Mouse (Mus musculus) heart, embryonic 15.5 days (tissue): ENCODE data around the gene Spata6. TPM values are rescaled to one million over a fixed set of nuclear protein-coding genes. Genes with fewer than 3 reads are reported as not detected.
A peak's percentile ranks its signal among the peaks of the same experiment; 100 is the strongest.

ENCODE experiments used
- ATAC-seq: fragments of 200-750 bp; cut with Nextera tagmentation; replicated peaks from 2 replicates; pipeline ENCODE4 v1.8.0; 2017; ENCODE audit warnings: low read depth, moderate TSS enrichment; ENCODE audit not compliant: insufficient number of reproducible peaks, insufficient read depth, low FRiP score
- H3K27ac ChIP-seq: fragments of 300-500 bp; sonication (generic); 2 replicates; pipeline ENCODE4 v1.5.1; 2015; ENCODE audit warnings: mild to moderate bottlenecking, inconsistent platforms
- H3K27me3 ChIP-seq: fragments of 300-500 bp; sonication (generic); 2 replicates; pipeline ENCODE4 v1.6.1; 2015; ENCODE audit warnings: inconsistent platforms
- H3K36me3 ChIP-seq: fragments of 300-500 bp; sonication (generic); 2 replicates; pipeline ENCODE4 v1.6.1; 2015; ENCODE audit warnings: mild to moderate bottlenecking, inconsistent platforms
- H3K4me1 ChIP-seq: fragments of 300-500 bp; sonication (generic); replicated peaks from 2 replicates; pipeline ENCODE4 v1.6.1; 2015; ENCODE audit warnings: inconsistent platforms
- H3K4me2 ChIP-seq: fragments of 300-500 bp; sonication (generic); 2 replicates; pipeline ENCODE4 v1.6.1; 2015; ENCODE audit warnings: inconsistent platforms, mild to moderate bottlenecking, moderate library complexity
- H3K4me3 ChIP-seq: fragments of 300-500 bp; sonication (generic); 2 replicates; pipeline ENCODE4 v1.5.1; 2015; ENCODE audit warnings: mild to moderate bottlenecking, inconsistent platforms
- H3K9ac ChIP-seq: fragments of 300-500 bp; sonication (generic); 2 replicates; pipeline ENCODE4 v1.6.1; 2015; ENCODE audit warnings: mild to moderate bottlenecking, inconsistent platforms
- H3K9me3 ChIP-seq: fragments of 300-500 bp; sonication (generic); replicated peaks from 2 replicates; pipeline ENCODE4 v1.6.1; 2016; ENCODE audit warnings: inconsistent platforms
- WGBS: fragments of 180-500 bp; shearing (Covaris S2); methylation state at CpG from one replicate; pipeline ENCODE4 v1.1.7; 2015; ENCODE audit warnings: mixed read lengths; 5-methylcytosine and 5-hydroxymethylcytosine counted together
- polyA plus RNA-seq: library from polyadenylated mRNA; unstranded; fragments of >200 nt; fragmentation: Nextera tagmentation; extraction: Ambion mirVana; gene quantifications from 2 replicates; pipeline ENCODE4 v1.2.1, GENCODE M21; 2015

Spata6 gene
- 18.5 and 22.1 TPM in 2 replicates for polyA plus RNA-seq

DNA sequence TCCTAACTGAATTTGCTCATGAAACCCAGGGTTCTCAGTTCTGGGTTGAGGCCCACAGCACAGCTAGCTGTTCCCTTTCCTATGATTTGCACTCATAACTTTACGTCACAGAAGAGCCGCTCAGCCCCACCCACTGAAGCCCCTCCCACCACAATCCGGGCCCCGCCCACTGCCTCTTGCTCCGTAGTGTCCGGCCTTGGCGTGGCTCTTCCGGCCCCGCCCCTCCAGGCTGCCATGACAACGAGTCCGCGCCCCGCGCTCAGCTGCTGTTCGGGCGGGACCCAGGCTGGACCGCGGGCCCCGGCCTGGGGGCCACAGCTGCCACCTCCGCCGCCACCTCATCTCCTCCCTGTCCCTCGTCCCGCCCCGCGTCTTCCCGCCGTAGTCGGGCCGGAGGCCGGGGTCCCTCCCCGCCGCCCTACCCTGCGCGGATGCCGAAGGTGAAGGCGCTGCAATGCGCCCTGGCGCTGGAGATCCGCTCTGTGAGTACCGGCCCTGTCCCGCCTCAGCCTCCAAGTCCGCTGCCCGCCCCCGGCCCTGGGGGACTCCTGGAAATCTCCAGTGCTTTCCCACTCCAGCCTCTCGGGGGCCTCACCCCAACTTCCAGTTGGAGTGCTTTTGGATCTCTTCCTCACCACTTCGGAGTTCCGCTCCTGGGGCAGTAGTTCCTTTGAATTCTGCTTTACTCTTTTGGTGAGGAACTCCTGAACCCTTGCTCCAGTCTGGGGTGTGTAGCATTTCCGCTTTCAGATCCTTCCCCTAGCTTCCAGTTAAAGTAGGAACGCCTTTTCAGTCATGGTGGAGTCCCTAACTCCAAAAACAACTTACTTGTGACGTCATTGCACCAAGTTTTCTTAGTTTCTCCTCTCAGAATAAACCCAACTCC lies at the start of gene Spata6:
Spata6 (plus strand) TSS at position 209 of the 886 bp plus-strand sequence.
- no peaks in the 10 kb centered on the region for H3K27me3 ChIP-seq
- no peaks in the 10 kb centered on the region for H3K9me3 ChIP-seq
- peak within 1 kb of the TSS; percentile 61 for H3K9ac ChIP-seq
- H3K36me3 ChIP-seq: no peaks in the 10 kb centered on the region
- no peaks in the 10 kb centered on the region; the same call in 1 of the 2 replicates for H3K4me1 ChIP-seq
- peak; percentile 95 for ATAC-seq
- WGBS: under 1% methylated on average over 50 of the region's 50 CpGs
- peak within 1 kb of the TSS; percentile 74 for H3K27ac ChIP-seq
- H3K4me3 ChIP-seq: peak within 1 kb of the TSS; percentile 75
- H3K4me2 ChIP-seq: peak within 1 kb of the TSS; percentile 65

DNA sequence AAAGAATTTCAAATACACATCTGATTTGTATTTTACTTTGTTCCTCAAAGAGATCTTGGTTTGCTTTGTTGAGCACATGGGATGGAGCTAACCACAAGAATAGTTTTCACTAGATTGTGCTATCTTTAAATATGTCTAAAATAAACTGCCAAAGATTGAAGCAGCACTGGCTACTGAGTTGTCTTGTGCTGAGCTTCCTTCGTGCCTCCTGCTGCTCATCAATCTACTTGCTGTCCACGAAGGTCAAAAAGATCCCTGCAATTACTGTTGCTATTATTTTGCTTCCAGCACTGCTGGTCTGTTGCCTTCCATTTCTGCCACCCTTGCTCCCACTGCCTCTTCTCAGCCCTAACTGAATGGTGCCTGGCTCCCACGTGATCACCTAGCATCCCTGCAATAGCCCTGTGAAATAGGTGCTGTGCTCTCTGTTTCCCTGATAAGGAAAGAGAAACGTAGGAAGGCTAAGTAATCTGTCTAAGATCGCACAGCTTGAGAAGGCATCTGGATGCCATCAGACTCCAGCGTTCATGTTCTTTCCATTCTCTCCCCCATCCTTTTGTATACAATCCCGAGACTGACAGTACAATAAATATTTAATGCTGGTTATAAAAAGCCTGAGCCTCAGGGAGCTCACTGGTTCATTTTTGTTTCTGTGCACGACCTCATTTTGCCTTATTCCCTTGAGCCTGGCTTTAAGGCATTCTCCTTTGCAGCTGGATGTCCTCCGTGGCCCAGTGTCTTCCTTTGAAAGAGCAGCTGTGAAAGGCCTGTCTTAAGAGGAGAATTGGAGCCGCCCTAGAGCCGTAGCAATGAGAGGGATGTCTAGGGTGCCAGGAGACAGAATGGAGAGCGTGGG lies 49.0 kb upstream of the Spata6 start:
- Histone ChIP-seq H3K36me3 (no peaks in the 10 kb centered on the region), H3K9ac (no peak overlapping the region), H3K27ac (peak overlapping the region; percentile 40; the same call in 1 of the 2 replicates), H3K4me3 (no peak overlapping the region), H3K27me3 (no peaks in the 10 kb centered on the region), H3K4me2 (no peak overlapping the region), H3K4me1 (peaks cover 7% of the 10 kb centered on the region), H3K9me3 (no peaks in the 10 kb centered on the region)
- 24% methylated on average over 12 of the region's 12 CpGs for WGBS
- ATAC-seq: 0 out of 2 replicates have a peak, but pooled peaks have one; percentile 31

DNA sequence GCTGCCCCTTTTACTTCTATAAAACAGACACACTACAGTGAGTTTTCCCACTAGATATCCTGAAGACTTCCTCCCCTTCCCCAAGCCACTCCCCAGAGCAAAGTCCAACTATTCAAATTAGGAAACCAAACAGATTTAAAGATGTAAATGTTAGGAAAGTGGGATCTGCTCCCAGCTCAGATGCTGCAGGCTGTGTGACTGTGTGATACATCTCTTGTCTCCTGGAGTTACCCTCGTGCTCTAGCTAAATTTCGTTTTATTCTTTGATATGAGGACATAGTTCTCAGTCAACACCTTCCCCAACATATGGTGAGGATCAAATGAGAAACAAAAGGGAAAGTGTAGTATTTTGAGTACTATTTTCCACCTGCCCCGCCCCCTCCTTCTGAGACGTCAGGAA lies 48.3 kb upstream of the Spata6 start:
- Histone ChIP-seq H3K36me3 (no peaks in the 10 kb centered on the region), H3K4me2 (no peak overlapping the region), H3K4me1 (peaks cover 7% of the 10 kb centered on the region), H3K27me3 (no peaks in the 10 kb centered on the region), H3K4me3 (no peak overlapping the region), H3K9me3 (no peaks in the 10 kb centered on the region), H3K27ac (no peak overlapping the region), H3K9ac (no peak overlapping the region)
- no peak for ATAC-seq
- 35% methylated on average over 4 of the region's 4 CpGs for WGBS

DNA sequence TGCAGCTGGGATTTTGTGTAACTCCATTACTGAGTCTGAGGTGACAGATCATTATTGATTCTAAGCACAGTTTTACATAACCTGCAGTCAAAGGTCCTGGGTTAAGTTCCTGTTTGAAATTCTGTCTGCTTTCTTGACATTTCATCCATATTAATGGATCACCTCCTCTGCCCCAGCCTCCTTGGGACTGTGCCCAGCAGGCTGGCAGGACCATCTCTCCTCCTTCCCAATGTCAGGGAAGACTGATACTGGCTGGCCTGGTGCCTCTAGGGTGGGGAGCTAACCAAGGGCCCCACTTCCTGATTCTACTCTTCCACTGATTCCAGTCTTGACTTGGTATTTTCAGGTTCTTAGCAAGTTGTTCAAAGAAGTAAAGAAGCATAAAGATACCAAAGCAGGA lies 45.9 kb upstream of the Spata6 start:
- H3K9me3 ChIP-seq: no peaks in the 10 kb centered on the region
- H3K36me3 ChIP-seq: no peaks in the 10 kb centered on the region
- H3K4me3 ChIP-seq: no peak overlapping the region
- no peak overlapping the region for H3K9ac ChIP-seq
- H3K27me3 ChIP-seq: no peaks in the 10 kb centered on the region
- H3K4me2 ChIP-seq: no peak overlapping the region
- H3K4me1 ChIP-seq: peaks cover 7% of the 10 kb centered on the region
- no peak for ATAC-seq
- no peak overlapping the region for H3K27ac ChIP-seq

DNA sequence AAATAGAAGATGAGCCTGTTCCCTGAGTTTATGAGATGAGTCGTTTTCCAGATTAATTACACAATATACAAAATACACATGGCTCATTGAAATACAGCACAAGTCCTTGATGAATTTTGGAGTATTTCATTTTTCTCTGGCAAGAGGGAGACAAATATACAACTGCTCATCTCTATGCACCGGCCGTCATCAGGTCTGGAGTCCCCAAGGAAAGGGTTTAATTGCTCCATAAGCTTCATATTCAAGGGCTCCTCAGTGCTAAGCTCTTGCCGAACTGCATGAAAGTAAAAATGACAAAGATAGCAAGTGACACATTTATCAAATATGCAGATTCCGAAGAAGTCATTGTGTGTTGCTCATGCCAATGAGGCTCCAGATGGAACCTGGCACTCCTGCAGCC lies 37.9 kb upstream of the Spata6 start:
- no peak for ATAC-seq
- H3K4me2 ChIP-seq: no peak overlapping the region
- no peak overlapping the region for H3K9ac ChIP-seq
- H3K36me3 ChIP-seq: no peaks in the 10 kb centered on the region
- 75% methylated on average over 5 of the region's 5 CpGs for WGBS
- no peaks in the 10 kb centered on the region for H3K27me3 ChIP-seq
- H3K4me3 ChIP-seq: no peak overlapping the region
- H3K27ac ChIP-seq: no peak overlapping the region
- H3K4me1 ChIP-seq: 0 out of 2 replicates have a peak, but pooled peaks cover 2% of the 10 kb centered on the region
- H3K9me3 ChIP-seq: no peaks in the 10 kb centered on the region

DNA sequence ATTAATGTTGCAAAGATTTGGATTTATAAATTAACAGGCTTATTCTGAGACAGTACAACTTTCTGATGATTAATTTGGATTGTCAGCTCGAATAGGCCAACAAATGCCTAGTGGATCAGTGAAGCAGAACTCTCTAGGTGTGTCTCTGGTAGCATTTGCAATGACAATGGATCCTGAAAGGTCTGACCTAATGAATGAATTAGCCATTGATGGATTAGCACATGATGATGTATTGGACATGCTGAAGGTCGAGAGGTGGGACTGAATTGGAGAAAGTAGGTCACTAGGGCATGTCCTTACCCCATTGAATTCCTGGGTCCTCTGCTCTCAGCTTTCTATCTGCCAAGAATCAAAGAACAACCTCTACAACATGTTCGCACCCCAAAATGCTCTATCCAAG lies 37.0 kb upstream of the Spata6 start:
- H3K4me1 ChIP-seq: peaks cover 5% of the 10 kb centered on the region
- WGBS: 72% methylated on average over 3 of the region's 3 CpGs
- H3K27ac ChIP-seq: no peak overlapping the region
- no peak overlapping the region for H3K4me3 ChIP-seq
- no peaks in the 10 kb centered on the region for H3K27me3 ChIP-seq
- no peak for ATAC-seq
- H3K36me3 ChIP-seq: no peaks in the 10 kb centered on the region
- no peak overlapping the region for H3K4me2 ChIP-seq
- no peak overlapping the region for H3K9ac ChIP-seq
- no peaks in the 10 kb centered on the region for H3K9me3 ChIP-seq

DNA sequence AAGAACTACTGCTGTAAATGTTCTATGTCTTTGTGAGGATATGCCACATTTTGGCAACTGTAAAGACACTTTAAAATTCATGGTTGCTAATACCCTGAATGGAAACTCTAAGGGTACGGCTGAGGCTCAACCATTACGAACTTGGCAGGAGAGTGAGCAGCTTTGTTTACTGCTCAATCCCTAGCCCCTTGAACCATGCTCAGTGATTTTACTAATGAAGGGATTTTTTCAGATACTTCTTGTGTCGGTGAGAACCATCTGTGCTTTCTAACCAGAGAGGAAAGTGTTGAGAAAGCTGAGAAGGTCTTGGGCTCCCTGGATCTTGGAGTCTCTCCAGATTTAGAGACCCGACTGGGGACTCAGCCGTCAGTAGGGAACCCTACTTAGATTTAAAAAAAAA lies 35.9 kb upstream of the Spata6 start:
- H3K4me1 ChIP-seq: peaks cover 5% of the 10 kb centered on the region
- WGBS: 66% methylated on average over 5 of the region's 5 CpGs
- no peak overlapping the region for H3K9ac ChIP-seq
- no peak overlapping the region for H3K4me2 ChIP-seq
- no peak overlapping the region for H3K27ac ChIP-seq
- H3K4me3 ChIP-seq: no peak overlapping the region
- no peaks in the 10 kb centered on the region for H3K9me3 ChIP-seq
- H3K36me3 ChIP-seq: no peaks in the 10 kb centered on the region
- H3K27me3 ChIP-seq: no peaks in the 10 kb centered on the region
- no peak for ATAC-seq

DNA sequence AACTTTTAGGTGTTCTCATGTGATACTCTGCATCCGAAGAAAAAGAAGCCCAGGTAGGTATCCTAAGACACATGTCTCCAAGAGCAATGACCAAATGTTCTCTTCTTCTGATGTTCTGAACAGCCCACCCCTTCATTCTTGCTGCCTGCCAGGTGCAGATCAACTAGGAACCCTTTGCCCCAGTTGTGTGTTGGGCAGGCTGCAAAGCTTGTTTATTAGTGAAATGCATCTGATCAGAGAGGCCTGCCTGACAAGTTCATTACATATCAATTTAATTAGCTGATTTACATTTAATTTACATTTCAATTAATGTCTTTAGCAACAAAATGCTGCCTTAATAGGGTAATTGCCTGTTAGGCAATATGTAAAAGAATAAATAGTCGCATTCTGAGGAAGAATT lies 33.8 kb upstream of the Spata6 start:
- Histone ChIP-seq H3K36me3 (no peaks in the 10 kb centered on the region), H3K9me3 (no peaks in the 10 kb centered on the region), H3K4me1 (peaks cover 13% of the 10 kb centered on the region), H3K9ac (no peak overlapping the region), H3K4me3 (no peak overlapping the region), H3K27ac (no peak overlapping the region), H3K27me3 (no peaks in the 10 kb centered on the region), H3K4me2 (no peak overlapping the region)
- 75% methylated on average over 2 of the region's 2 CpGs for WGBS
- no peak for ATAC-seq

DNA sequence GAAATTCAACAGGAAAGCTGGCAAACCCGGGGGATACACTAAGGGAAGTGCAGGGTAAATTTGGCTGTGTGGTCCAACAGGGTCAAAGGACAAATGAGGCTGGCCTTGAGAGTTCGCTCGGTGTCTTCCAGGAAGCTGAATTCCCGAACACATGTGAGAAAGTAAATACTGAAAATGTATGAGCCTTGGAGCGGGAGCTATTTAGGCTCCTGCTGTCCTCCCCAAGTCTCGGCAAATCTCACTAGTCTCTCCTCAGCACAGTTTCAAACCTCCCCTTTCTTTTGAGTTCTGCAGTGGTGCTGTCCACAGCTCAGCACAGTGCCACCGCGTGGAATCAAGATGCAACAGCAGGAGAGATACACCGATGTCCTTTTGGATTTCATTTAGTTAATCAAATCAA lies 32.8 kb upstream of the Spata6 start:
- Histone ChIP-seq H3K9me3 (no peaks in the 10 kb centered on the region), H3K9ac (no peak overlapping the region), H3K4me3 (peak overlapping the region; percentile 16), H3K4me1 (peaks cover 22% of the 10 kb centered on the region), H3K27me3 (no peaks in the 10 kb centered on the region), H3K27ac (no peak overlapping the region), H3K36me3 (no peaks in the 10 kb centered on the region), H3K4me2 (peak overlapping the region; percentile 71)
- WGBS: 10% methylated on average over 9 of the region's 9 CpGs
- ATAC-seq: no peak

DNA sequence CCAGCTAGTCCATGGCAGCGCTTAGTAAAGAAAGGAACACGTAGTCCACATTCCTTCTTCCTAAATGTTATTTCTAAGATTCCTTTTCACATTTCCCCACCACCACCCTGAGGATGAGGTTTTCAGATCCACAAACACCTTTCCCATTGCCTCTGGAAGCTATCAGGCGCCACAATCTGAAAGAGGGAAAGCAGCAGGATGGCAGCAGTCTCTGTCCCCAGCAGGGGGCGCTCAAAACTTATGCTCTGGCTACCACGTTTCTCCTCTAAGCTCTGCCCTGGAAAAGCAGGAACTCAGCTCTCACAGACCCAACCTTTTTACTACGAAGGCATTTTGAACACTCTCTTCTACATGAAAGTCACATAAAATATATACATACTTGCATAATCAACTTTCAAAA lies 32.2 kb upstream of the Spata6 start:
- H3K9me3 ChIP-seq: no peaks in the 10 kb centered on the region
- H3K27me3 ChIP-seq: no peaks in the 10 kb centered on the region
- no peak overlapping the region for H3K27ac ChIP-seq
- H3K36me3 ChIP-seq: no peaks in the 10 kb centered on the region
- H3K4me1 ChIP-seq: peaks cover 22% of the 10 kb centered on the region
- H3K4me2 ChIP-seq: peak overlapping the region; percentile 71
- 10% methylated on average over 6 of the region's 6 CpGs for WGBS
- peak overlapping the region; percentile 25; the same call in 1 of the 2 replicates for H3K9ac ChIP-seq
- peak; percentile 40; the same call in 1 of the 2 replicates for ATAC-seq
- H3K4me3 ChIP-seq: peak overlapping the region; percentile 41

DNA sequence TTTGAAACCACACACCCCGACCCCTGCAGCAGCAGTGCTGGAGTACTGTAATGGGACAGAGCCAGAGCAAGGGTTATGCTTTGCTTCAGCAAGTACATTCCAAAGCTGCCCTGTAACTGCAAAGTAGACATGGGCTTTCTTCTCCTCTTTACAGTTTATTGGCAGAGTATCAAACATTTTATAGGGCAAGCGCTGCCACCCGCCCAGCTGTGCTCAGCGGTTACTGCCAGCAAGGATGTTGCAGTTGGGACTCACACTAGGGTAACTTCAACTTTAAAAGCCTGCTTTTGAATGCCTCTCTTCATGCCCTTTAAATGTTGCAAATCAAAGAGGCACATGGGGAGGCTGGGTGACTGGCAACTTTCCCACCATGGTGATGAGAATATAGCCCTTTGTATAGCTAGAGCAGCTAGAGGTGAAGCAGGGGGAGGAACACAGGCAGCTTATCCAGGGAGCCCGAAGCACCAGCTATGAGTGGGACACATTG lies 28.7 kb upstream of the Spata6 start:
- no peaks in the 10 kb centered on the region for H3K27me3 ChIP-seq
- no peak overlapping the region for H3K9ac ChIP-seq
- H3K4me2 ChIP-seq: no peak overlapping the region
- H3K9me3 ChIP-seq: no peaks in the 10 kb centered on the region
- H3K36me3 ChIP-seq: no peaks in the 10 kb centered on the region
- ATAC-seq: peak; percentile 77
- peaks cover 22% of the 10 kb centered on the region for H3K4me1 ChIP-seq
- H3K4me3 ChIP-seq: no peak overlapping the region
- H3K27ac ChIP-seq: peak overlapping the region; percentile 51
- WGBS: 23% methylated on average over 5 of the region's 5 CpGs
